Mouse (Mus musculus): Measurements from ENCODE around the gene Rhobtb1. TPM values are rescaled to one million over a fixed set of nuclear protein-coding genes. Genes with fewer than 3 reads are reported as not detected.
A peak's percentile ranks its signal among the peaks of the same experiment; 100 is the strongest.

Gene Rhobtb1
- polyA plus RNA-seq, 1 experiment from 2014 or later = 20.2 TPM

DNA sequence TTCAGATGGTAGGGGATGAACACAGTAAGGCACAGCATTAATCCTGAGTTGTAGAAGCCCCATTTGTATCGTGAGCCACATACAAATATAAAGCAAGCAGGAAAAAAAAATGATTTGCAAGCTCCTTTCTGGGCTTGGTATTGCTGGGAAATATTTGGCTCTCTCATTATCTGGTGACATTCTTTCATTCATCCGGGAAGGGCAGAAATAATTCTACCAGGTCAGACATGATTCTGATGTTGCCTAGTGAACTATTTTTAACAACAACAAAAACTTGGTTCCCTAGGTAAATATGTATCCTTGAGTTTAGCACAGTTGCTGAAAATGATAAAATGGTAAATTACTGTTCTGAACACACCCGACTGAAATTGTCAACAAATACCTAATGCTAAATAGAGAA is 21.2 kb downstream of the Rhobtb1 start:
- 88% methylated on average over 3 of the region's 3 CpGs for WGBS
- Histone ChIP-seq H3K27ac (no peak overlapping the region), H3K4me3 (no peak overlapping the region), H3K36me3 (no peaks in the 10 kb centered on the region), H3K9me3 (replicated peaks) (no peaks in the 10 kb centered on the region), H3K4me1 (no peaks in the 10 kb centered on the region), H3K27me3 (ENCODE audit: low read depth, poor library complexity, severe bottlenecking) (no peaks in the 10 kb centered on the region)
- no peak for DNase-seq (ENCODE audit: low spot score)

DNA sequence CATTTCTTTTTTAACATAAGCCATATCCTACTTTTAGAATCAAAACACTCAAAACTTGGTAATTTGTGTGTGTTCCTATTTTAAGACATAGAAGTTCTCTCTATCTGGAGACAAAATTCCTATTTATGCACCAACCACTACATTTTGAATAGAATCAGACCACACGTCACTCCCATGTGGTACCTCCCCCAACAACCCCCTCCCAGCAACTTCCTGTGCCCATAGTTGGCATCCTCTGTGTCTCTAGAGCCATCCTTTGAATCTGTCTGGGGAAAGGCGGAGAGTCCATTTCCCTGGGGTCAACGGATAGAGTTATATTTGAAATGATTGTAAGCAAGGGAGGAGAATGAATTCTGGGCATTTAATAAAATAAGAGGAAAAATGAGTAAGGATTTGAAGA is 24.9 kb downstream of the Rhobtb1 start:
- no peaks in the 10 kb centered on the region for H3K9me3 ChIP-seq (replicated peaks)
- 86% methylated on average over 3 of the region's 3 CpGs for WGBS
- DNase-seq (ENCODE audit: low spot score) = no peak
- no peak overlapping the region for H3K4me3 ChIP-seq
- no peaks in the 10 kb centered on the region for H3K27me3 ChIP-seq (ENCODE audit: low read depth, poor library complexity, severe bottlenecking)
- no peaks in the 10 kb centered on the region for H3K36me3 ChIP-seq
- peaks cover 4% of the 10 kb centered on the region; the same call in 1 of the 2 replicates for H3K4me1 ChIP-seq
- H3K27ac ChIP-seq = no peak overlapping the region

DNA sequence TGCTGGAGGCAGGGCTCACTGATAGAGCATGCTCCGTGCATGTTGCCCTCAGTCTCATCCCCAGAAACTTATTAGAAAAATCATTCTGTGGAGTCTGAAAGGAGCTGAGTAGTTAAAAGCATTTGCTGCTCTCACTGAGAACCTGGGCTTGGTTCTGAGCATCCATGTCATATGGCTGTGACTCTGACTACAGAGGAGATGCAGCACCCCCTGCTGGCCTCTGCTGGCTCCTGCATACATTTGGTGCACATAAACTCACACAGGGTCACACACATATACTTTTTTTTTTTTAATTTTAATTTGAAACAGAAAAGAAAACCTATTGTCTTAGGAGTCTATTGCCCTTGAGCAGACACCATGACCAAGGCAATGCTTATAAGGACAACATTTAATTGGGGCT is 28.1 kb downstream of the Rhobtb1 start:
- H3K36me3 ChIP-seq = no peaks in the 10 kb centered on the region
- WGBS = 100% methylated on average over 1 of the region's 1 CpGs
- H3K9me3 ChIP-seq (replicated peaks) = no peaks in the 10 kb centered on the region
- peaks cover 4% of the 10 kb centered on the region; the same call in 1 of the 2 replicates for H3K4me1 ChIP-seq
- no peak for DNase-seq (ENCODE audit: low spot score)
- H3K4me3 ChIP-seq = no peak overlapping the region
- H3K27ac ChIP-seq = no peak overlapping the region
- no peaks in the 10 kb centered on the region for H3K27me3 ChIP-seq (ENCODE audit: low read depth, poor library complexity, severe bottlenecking)

DNA sequence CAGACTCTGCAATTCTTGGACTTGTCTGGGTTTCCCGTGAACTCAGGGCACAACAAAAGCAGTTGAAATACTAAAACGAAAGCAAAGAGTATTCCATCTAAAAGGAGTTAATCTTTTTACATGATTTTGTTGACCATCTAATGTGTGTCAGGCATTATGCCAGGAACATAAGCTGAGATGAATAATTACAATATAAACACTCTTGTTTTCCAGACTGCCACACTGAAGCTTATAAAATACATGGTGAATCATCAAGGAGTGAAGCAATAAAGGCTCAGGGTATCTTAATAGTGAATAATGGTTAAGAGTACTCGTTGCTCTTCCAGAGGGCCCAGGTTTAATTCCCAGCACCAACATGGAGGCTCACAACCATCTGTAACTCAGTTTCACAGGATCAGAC is 29.8 kb downstream of the Rhobtb1 start:
- Histone ChIP-seq H3K27ac (no peak overlapping the region), H3K4me3 (no peak overlapping the region), H3K9me3 (replicated peaks) (no peaks in the 10 kb centered on the region), H3K36me3 (no peaks in the 10 kb centered on the region), H3K4me1 (peaks cover 4% of the 10 kb centered on the region; the same call in 1 of the 2 replicates), H3K27me3 (ENCODE audit: low read depth, poor library complexity, severe bottlenecking) (no peaks in the 10 kb centered on the region)
- no peak for DNase-seq (ENCODE audit: low spot score)
- WGBS = 87% methylated on average over 3 of the region's 3 CpGs

DNA sequence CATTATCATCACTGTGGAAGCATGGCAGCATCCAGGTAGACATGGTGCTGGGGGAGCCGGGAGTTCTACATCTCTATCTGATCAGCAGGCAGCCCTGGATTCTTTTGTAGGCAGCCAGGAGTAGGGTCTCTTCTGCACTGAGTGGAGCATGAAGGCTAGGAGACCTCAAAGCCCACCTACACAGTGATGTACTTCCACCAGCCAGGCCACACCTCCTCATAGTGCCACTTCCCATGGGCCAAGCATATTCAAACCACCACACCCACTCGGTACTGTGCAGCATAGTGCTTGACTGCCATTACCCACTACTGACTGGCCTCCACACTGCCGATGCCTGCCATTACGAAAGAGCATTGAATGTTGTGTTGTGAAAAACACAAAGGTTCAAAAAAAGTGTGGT is 33.7 kb downstream of the Rhobtb1 start:
- Histone ChIP-seq H3K4me3 (no peak overlapping the region), H3K27ac (no peak overlapping the region), H3K27me3 (ENCODE audit: low read depth, poor library complexity, severe bottlenecking) (no peaks in the 10 kb centered on the region), H3K9me3 (replicated peaks) (no peaks in the 10 kb centered on the region), H3K36me3 (no peaks in the 10 kb centered on the region), H3K4me1 (peaks cover 4% of the 10 kb centered on the region; the same call in 1 of the 2 replicates)
- no peak for DNase-seq (ENCODE audit: low spot score)
- 95% methylated on average over 4 of the region's 4 CpGs for WGBS

DNA sequence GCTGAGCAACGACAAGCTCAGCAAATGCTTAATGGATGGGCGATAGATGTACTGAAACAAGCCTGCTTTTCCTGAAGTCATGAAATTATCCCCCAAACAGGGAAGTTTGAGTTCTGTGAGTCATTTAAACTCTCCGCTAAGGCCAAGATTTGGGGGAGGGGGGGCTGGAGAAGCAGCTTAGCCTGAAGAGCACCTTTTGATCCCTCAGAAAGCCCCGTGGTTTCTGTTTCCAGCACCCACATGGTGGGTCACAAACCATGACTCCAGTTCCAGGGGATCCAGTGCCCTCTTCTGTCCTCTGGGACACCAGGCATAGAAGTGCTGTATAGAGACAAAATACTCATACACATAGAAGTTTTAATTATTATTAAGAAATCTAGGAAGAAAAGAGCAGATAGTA is 34.2 kb downstream of the Rhobtb1 start:
- 85% methylated on average over 4 of the region's 4 CpGs for WGBS
- no peaks in the 10 kb centered on the region for H3K9me3 ChIP-seq (replicated peaks)
- H3K4me3 ChIP-seq = no peak overlapping the region
- H3K27me3 ChIP-seq (ENCODE audit: low read depth, poor library complexity, severe bottlenecking) = no peaks in the 10 kb centered on the region
- no peak for DNase-seq (ENCODE audit: low spot score)
- peaks cover 1% of the 10 kb centered on the region; the same call in 1 of the 2 replicates for H3K4me1 ChIP-seq
- no peak overlapping the region for H3K27ac ChIP-seq
- H3K36me3 ChIP-seq = no peaks in the 10 kb centered on the region

DNA sequence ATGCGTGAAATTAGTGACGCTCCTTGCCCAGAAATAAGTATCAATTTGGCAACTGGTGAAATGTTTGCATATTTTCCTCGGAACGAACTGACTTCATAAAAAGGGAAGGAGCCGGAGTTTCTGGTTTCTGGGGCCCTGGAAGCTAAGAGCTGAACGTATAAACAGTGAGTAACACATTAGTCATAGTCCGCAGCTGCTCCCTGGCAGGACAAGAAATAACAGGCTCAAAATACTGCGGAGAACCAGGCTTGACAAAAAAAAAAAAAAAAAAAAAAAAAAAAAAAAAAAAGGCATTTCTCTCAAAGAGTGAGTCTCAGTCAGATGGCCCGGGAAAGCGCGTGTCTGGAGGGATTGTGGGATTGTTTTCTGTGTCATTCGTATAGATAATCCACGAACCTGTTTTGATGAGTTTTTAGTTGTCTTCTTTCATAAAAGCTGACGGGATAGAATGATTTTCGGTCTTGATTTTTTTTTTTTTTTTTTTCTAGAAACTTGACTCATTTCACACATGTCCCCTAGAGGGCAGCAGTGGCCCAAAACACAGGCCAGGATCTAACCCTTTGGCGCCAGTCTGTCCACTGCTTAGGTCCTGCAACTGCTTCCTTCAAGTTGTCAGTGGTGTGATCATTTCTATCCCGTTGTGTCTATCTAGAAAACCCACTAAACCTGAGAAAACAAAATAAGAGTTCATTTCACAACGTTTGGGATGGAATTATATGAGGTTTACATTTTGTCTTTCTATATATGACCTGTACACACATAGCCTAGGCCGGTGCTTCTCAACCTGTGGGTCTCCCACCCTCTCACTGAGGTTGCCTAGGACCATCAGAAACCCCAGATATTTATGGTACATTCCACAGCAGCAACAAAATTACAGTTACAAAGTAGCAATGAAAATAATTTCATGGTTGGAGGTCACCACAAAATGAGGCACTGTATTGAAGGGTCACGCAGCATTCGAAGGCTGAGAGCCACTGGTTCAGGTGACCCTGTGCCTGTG is 35.0 kb downstream of the Rhobtb1 start:
- 35% methylated on average over 21 of the region's 21 CpGs for WGBS
- Histone ChIP-seq H3K4me3 (peak overlapping the region; percentile 42), H3K9me3 (replicated peaks) (no peaks in the 10 kb centered on the region), H3K4me1 (no peaks in the 10 kb centered on the region), H3K27ac (peak overlapping the region; percentile 62), H3K27me3 (ENCODE audit: low read depth, poor library complexity, severe bottlenecking) (no peaks in the 10 kb centered on the region), H3K36me3 (no peaks in the 10 kb centered on the region)
- DNase-seq (ENCODE audit: low spot score) = peak; percentile 69

DNA sequence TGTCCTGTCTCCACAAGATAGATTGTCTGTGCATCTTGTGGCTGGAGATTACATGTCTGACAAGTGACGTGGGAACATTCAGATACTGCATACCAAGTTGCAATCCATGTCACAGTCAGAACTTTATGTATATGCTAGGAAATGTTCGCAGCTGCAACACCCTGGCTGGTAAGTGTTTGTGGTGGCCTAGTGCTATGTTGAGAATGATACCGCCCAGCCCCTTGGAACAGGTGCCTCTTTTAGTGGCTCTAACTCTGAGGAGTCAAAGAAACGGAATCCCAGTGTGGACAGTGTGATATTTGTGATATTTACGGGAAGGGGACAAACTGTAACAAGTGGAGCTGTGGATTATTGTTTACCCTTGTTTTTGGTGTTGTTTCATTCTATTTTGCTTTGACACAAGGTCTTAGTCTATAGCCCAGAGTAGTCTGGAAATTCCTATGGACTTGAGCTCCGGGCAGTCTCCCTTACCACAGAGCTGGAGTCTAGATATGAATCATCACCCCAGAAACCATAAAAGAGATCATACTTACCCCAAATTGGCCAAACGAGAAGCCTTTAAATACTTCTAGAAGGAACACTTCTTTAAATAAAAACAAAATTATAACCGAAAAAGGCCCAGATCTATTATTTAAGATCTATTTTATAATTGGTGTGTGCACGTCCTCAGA is 36.7 kb downstream of the Rhobtb1 start:
- 89% methylated on average over 9 of the region's 9 CpGs for WGBS
- DNase-seq (ENCODE audit: low spot score) = no peak
- no peak overlapping the region for H3K4me3 ChIP-seq
- H3K27ac ChIP-seq = no peak overlapping the region
- no peaks in the 10 kb centered on the region for H3K27me3 ChIP-seq (ENCODE audit: low read depth, poor library complexity, severe bottlenecking)
- H3K36me3 ChIP-seq = no peaks in the 10 kb centered on the region
- no peaks in the 10 kb centered on the region for H3K4me1 ChIP-seq
- H3K9me3 ChIP-seq (replicated peaks) = no peaks in the 10 kb centered on the region

DNA sequence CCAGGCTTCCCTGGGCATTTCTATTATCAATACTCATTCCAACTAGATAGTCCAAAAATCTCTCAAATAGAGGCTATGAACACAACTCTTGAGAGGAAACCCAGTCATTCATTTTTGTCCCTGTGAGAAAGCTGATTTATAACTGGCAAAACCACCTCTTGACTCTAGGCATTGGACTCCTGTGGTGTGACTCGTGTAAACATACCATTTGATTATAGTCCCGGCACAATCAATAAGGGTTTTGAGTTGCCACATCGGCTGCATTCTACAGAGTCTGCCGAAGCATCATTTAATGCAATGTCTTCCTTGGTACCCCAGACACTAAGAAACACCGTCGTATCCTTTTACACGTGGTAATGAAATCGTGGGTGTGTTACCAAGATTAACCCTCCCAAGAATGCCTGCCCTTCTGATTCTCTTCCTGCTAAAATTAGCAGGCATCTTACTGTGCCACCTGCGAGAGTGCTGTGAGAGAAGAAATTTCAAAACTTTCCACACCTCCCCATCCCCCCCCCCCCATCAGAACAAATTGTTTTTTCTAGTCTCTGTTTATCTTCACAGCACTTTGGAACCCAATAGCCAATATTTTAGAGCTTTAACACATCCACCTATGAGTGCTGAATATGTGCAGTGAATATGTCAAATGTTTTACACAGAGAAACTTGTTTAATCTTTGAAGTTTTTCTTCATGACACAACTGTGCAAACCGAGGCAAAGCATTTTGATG is 39.4 kb downstream of the Rhobtb1 start:
- Histone ChIP-seq H3K4me3 (no peak overlapping the region), H3K9me3 (replicated peaks) (no peaks in the 10 kb centered on the region), H3K27me3 (ENCODE audit: low read depth, poor library complexity, severe bottlenecking) (no peaks in the 10 kb centered on the region), H3K4me1 (no peaks in the 10 kb centered on the region), H3K36me3 (no peaks in the 10 kb centered on the region), H3K27ac (no peak overlapping the region)
- 88% methylated on average over 10 of the region's 10 CpGs for WGBS
- no peak for DNase-seq (ENCODE audit: low spot score)

DNA sequence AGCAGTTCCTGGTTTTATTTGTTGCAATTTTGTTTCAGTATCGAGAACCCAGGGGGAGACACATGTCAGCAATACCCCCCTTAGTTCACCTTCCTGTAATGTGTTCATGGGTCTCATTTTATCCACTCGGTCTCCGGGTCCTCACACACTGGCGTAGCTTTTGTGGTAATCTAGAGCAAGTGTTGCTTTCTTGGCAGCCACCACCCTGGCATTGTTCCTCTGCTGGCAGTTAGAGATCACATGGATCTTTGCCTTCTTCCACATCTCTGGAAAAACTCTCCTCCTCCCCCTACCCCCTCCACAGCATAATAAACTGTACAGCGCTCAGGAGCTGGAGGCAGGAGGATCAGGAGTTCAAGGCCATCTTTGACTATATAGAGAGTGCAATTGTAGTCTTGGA is 41.0 kb downstream of the Rhobtb1 start:
- WGBS = 97% methylated on average over 5 of the region's 5 CpGs

DNA sequence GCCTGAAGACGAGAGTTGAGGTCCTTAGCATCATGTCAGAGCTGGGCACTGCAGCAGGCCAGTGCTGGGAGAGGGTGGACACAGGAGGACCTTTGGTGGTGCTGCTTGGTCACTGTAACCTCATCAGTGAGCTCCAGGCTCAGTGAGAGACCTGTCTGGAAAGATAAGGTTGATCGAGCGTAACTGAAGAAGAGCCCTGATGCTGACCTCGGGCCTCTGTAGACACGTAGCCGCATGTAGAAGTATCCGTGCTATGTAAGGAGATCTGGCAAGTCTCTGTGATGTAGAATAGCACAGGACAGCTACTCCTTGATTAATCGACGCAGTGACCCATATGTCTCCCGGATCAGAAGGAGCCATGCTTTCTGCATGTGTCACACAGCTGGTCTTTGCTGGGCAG is 42.5 kb downstream of the Rhobtb1 start:
- Histone ChIP-seq H3K27ac (no peak overlapping the region), H3K9me3 (replicated peaks) (no peaks in the 10 kb centered on the region), H3K27me3 (ENCODE audit: low read depth, poor library complexity, severe bottlenecking) (no peaks in the 10 kb centered on the region), H3K36me3 (no peaks in the 10 kb centered on the region), H3K4me3 (no peak overlapping the region), H3K4me1 (no peaks in the 10 kb centered on the region)
- 90% methylated on average over 10 of the region's 10 CpGs for WGBS
- DNase-seq (ENCODE audit: low spot score) = no peak

More for the DNA sequence above, 41.0 kb downstream of the Rhobtb1 start:
- Histone ChIP-seq H3K36me3 (no peaks in the 10 kb centered on the region), H3K27ac (no peak overlapping the region), H3K27me3 (ENCODE audit: low read depth, poor library complexity, severe bottlenecking) (no peaks in the 10 kb centered on the region), H3K4me3 (no peak overlapping the region), H3K4me1 (no peaks in the 10 kb centered on the region), H3K9me3 (replicated peaks) (no peaks in the 10 kb centered on the region)
- no peak for DNase-seq (ENCODE audit: low spot score)

DNA sequence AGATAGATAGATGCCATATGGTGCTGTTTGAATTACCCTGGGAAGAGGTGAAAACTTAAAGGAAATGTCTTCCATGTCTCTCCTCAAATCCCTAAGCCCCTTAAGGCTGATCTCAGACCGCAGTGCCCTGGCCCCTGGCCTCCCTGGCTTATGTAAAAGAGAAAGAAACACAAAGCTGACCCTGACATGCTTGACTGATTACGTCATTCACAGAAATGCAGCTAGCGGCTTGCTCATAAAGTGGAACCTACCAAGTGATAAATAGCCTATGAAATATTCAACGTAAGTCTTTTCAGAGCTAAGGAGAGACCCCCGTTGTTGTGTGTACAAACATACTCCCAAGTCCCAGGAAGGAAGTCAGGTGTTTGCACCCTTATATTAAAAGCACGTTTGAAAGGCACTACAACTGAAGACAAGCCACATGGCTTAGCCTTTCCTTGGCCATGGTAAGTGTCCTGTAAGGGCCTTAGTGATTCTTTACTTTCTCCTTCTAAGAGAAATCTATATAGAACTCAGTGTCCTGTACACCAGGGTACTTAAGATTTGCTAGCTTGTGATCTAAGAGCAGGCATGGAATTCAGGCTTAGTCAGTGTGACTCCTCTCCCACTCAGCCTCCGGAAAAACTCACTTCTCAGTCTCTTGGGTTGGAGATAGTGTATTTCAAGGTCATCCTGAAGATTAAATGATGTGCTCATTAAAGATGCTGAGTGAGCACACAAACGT is 53.6 kb downstream of the Rhobtb1 start:
- H3K4me1 ChIP-seq = no peaks in the 10 kb centered on the region
- no peak for DNase-seq (ENCODE audit: low spot score)
- H3K36me3 ChIP-seq = peaks cover 7% of the 10 kb centered on the region
- 76% methylated on average over 8 of the region's 8 CpGs for WGBS
- H3K27ac ChIP-seq = no peak overlapping the region
- H3K4me3 ChIP-seq = no peak overlapping the region
- H3K27me3 ChIP-seq (ENCODE audit: low read depth, poor library complexity, severe bottlenecking) = no peaks in the 10 kb centered on the region
- no peaks in the 10 kb centered on the region for H3K9me3 ChIP-seq (replicated peaks)

Data from limb, embryonic 10.5 days (tissue).